Mouse (Mus musculus): ENCODE results near the gene Nkx1-1. TPM values are rescaled to one million over a fixed set of nuclear protein-coding genes. Genes with fewer than 3 reads are reported as not detected.

Nkx1-1 gene
- total RNA-seq, 2 experiments from 2014 or later, result not detected

DNA sequence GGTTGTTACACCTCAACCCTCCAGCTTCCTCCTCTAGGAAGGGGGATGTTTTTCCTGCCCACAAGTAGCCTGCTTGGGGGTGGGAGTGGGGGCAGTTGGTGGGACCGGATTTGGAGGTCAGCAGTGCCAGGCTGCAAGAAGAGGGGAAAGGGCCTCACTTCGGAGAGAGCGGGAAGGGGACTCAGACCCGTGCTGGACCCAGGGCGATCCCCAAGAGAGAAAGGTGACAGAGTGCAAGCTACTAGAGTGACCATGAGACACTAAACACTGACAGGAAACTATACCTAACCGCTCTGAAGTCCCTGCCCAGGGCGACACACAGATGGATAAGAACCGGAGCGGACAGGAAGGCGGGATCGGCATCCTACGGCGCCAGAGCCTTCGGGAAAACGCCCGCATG is 3.7 kb downstream of the Nkx1-1 start:
- ATAC-seq (replicated peaks; ENCODE audit: low FRiP score, poor library complexity, severe bottlenecking), result no peak

DNA sequence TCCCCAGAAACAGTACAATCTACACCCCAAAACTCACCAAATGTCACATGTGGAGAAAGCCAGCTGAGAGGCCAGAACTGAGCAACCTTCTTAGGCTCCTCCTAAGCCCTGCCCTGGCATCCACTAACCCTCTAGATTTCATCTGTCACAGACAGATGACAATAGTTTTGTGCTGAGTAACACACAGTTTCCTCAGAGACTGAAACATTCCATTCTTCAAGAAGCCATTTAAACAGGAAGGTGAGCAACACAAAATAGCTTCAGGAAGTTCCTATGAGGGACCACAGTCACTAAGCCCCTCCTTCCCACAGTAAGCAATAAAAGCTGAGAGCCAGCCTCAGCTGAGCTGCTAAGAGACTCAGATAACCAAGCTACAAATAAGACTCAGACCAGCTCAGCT is 6.3 kb downstream of the Nkx1-1 start:
- ATAC-seq (replicated peaks; ENCODE audit: low FRiP score, poor library complexity, severe bottlenecking), result no peak

GRCm38 (mm10) chr5:33420313-33420712 is 13.5 kb downstream of the Nkx1-1 start:
- no peak for ATAC-seq (replicated peaks; ENCODE audit: low FRiP score, poor library complexity, severe bottlenecking)

- no peak for ATAC-seq (replicated peaks; ENCODE audit: low FRiP score, poor library complexity, severe bottlenecking)
Observed at GRCm38 (mm10) chr5:33400819-33401218, 33.0 kb downstream of the Nkx1-1 start.

- no peak for ATAC-seq (replicated peaks; ENCODE audit: low FRiP score, poor library complexity, severe bottlenecking)
Observed at GRCm38 (mm10) chr5:33396828-33397227, 36.9 kb downstream of the Nkx1-1 start.

DNA sequence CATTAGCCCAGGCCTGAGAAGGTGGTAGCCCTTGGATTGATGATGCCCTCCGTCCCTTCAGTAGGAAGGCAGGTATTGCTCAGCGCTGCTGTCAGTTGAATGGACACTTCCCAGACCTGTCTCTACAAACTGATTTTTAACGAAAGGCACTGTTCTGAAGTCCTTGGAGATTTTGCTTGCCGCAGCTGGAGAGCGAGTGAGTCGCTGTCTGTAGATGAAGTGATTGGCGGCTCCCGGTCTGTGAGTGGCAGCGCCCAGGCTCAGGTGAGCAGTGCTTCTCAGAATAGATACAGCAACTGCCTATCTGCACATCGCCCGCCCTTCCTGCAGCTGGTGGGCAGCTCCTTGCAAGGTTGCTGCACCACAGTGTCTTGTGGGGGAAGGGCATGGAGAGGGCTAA is 38.1 kb downstream of the Nkx1-1 start:
- ATAC-seq (replicated peaks; ENCODE audit: low FRiP score, poor library complexity, severe bottlenecking), result no peak

DNA sequence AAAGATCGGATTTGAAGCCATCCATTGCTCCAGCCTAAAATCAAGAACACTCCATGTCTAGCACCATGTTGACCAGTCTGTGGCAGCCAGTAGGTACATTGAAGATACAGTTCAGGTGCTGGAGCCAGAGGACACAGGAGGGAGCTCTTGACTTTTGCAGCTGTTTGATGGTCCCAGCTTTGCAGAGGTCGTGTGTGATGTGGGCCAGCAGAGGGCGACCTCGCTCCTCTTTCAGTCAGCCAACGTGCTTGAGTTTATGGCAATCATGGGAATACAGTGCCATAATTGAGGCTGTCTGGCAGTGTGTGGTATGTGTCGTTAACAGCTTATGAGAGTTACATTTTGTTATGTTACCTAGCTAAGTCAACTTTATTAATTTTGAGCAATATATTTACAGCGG is 40.0 kb downstream of the Nkx1-1 start:
- peak; percentile 79 for ATAC-seq (replicated peaks; ENCODE audit: low FRiP score, poor library complexity, severe bottlenecking)

DNA sequence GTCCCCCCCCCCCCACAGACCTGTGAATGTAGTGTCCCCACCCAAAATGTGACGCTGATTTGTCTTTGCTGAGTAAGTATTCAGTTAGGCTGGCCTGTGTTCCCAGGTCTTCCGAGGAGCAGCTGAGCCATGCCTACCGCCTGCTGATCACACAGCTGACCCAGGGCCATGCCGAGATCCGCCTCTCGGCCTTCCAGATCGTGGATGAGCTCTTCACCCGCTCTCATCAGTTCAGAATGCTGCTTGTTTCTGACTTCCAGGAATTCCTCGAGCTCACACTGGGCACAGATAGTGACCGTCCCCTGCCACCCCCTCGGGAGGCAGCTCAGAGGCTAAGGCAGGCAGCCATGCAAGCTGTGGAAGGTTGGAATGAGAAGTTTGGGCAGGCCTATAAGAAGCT is 46.2 kb downstream of the Nkx1-1 start:
- ATAC-seq (replicated peaks; ENCODE audit: low FRiP score, poor library complexity, severe bottlenecking), result no peak

Other genes starting within 250 kb of the Nkx1-1 start
- 1.1 TPM in 1 of 2 replicates, not detected in the other for gene Spon2, start 215.5 kb downstream of the Nkx1-1 start, total RNA-seq (2015; ENCODE audit: low replicate concordance)
- gene Spon2, start 215.5 kb downstream of the Nkx1-1 start, total RNA-seq (2017; ENCODE audit: low replicate concordance), result 1.0 TPM in 1 of 2 replicates, not detected in the other
- gene Ctbp1, start 159.0 kb downstream of the Nkx1-1 start, total RNA-seq (2015; ENCODE audit: low replicate concordance), result 195 and 222 TPM in 2 replicates
- 172 and 302 TPM in 2 replicates for gene Ctbp1, start 159.0 kb downstream of the Nkx1-1 start, total RNA-seq (2017; ENCODE audit: low replicate concordance)
- gene Maea, start 98.5 kb downstream of the Nkx1-1 start, total RNA-seq (2015; ENCODE audit: low replicate concordance), result 19.7 and 33.2 TPM in 2 replicates
- gene Maea, start 98.5 kb downstream of the Nkx1-1 start, total RNA-seq (2017; ENCODE audit: low replicate concordance), result 69.8 and 71.5 TPM in 2 replicates
- gene Uvssa, start 55.4 kb downstream of the Nkx1-1 start, total RNA-seq (2015; ENCODE audit: low replicate concordance), result 13.8 and 16.9 TPM in 2 replicates
- gene Uvssa, start 55.4 kb downstream of the Nkx1-1 start, total RNA-seq (2017; ENCODE audit: low replicate concordance), result 24.5 and 28.1 TPM in 2 replicates
- gene Fam53a, start 195.7 kb upstream of the Nkx1-1 start, total RNA-seq (2015; ENCODE audit: low replicate concordance), result 8.0 and 9.7 TPM in 2 replicates
- gene Fam53a, start 195.7 kb upstream of the Nkx1-1 start, total RNA-seq (2017; ENCODE audit: low replicate concordance), result 3.0 and 29.2 TPM in 2 replicates
- gene Gm9903, start 195.9 kb upstream of the Nkx1-1 start, total RNA-seq (2015; ENCODE audit: low replicate concordance), result not detected in 2 replicates
- gene Gm9903, start 195.9 kb upstream of the Nkx1-1 start, total RNA-seq (2017; ENCODE audit: low replicate concordance), result 0.77 TPM in 1 of 2 replicates, not detected in the other
- 377 and 483 TPM in 2 replicates for gene Slbp, start 218.6 kb upstream of the Nkx1-1 start, total RNA-seq (2015; ENCODE audit: low replicate concordance)
- 503 and 597 TPM in 2 replicates for gene Slbp, start 218.6 kb upstream of the Nkx1-1 start, total RNA-seq (2017; ENCODE audit: low replicate concordance)
- gene Tacc3, start 224.2 kb upstream of the Nkx1-1 start, total RNA-seq (2015; ENCODE audit: low replicate concordance), result 544 and 682 TPM in 2 replicates
- 404 and 639 TPM in 2 replicates for gene Tacc3, start 224.2 kb upstream of the Nkx1-1 start, total RNA-seq (2017; ENCODE audit: low replicate concordance)
- 44.4 and 49.4 TPM in 2 replicates for gene Tmem129, start 224.4 kb upstream of the Nkx1-1 start, total RNA-seq (2015; ENCODE audit: low replicate concordance)
- gene Tmem129, start 224.4 kb upstream of the Nkx1-1 start, total RNA-seq (2017; ENCODE audit: low replicate concordance), result 28.2 and 37.7 TPM in 2 replicates